Mouse (Mus musculus): ENCODE results near the gene Enox1. TPM values are rescaled to one million over a fixed set of nuclear protein-coding genes. Genes with fewer than 3 reads are reported as not detected.

The Enox1 gene
- polyA plus RNA-seq, 1 experiment from 2014 or later = 37.1 TPM

- 90% methylated on average over 3 of the region's 3 CpGs for WGBS
- Histone ChIP-seq H3K4me1 (no peaks in the 10 kb centered on the region; the same call in 1 of the 2 replicates), H3K27me3 (replicated peaks) (no peaks in the 10 kb centered on the region), H3K4me2 (replicated peaks) (no peak overlapping the region), H3K27ac (no peak overlapping the region), H3K36me3 (no peaks in the 10 kb centered on the region), H3K9ac (no peak overlapping the region), H3K9me3 (no peaks in the 10 kb centered on the region), H3K4me3 (no peak overlapping the region)
- ATAC-seq (ENCODE audit: low FRiP score, low read depth) = no peak
Measured at GRCm38 (mm10) chr14:77285453-77285852, 128.9 kb downstream of the Enox1 start.

- Histone ChIP-seq H3K9me3 (no peaks in the 10 kb centered on the region), H3K4me1 (no peaks in the 10 kb centered on the region; the same call in 1 of the 2 replicates), H3K36me3 (no peaks in the 10 kb centered on the region), H3K4me3 (no peak overlapping the region), H3K27me3 (replicated peaks) (no peaks in the 10 kb centered on the region), H3K9ac (no peak overlapping the region), H3K27ac (no peak overlapping the region), H3K4me2 (replicated peaks) (no peak overlapping the region)
- no peak for ATAC-seq (ENCODE audit: low FRiP score, low read depth)
- 88% methylated on average over 5 of the region's 5 CpGs for WGBS
Measured at GRCm38 (mm10) chr14:77291756-77292155, 135.2 kb downstream of the Enox1 start.

- ATAC-seq (ENCODE audit: low FRiP score, low read depth) = no peak
- Histone ChIP-seq H3K27me3 (replicated peaks) (no peaks in the 10 kb centered on the region), H3K4me3 (no peak overlapping the region), H3K9me3 (no peaks in the 10 kb centered on the region), H3K4me1 (no peaks in the 10 kb centered on the region), H3K4me2 (replicated peaks) (no peak overlapping the region), H3K27ac (no peak overlapping the region), H3K9ac (no peak overlapping the region), H3K36me3 (no peaks in the 10 kb centered on the region)
- 48% methylated on average over 4 of the region's 4 CpGs for WGBS
Measured at GRCm38 (mm10) chr14:77297039-77297438, 140.5 kb downstream of the Enox1 start.

GRCm38 (mm10) chr14:77298327-77298726 is 141.8 kb downstream of the Enox1 start:
- no peaks in the 10 kb centered on the region for H3K4me1 ChIP-seq
- no peaks in the 10 kb centered on the region for H3K27me3 ChIP-seq (replicated peaks)
- ATAC-seq (ENCODE audit: low FRiP score, low read depth) = no peak
- H3K4me2 ChIP-seq (replicated peaks) = no peak overlapping the region
- no peak overlapping the region for H3K9ac ChIP-seq
- no peaks in the 10 kb centered on the region for H3K9me3 ChIP-seq
- H3K27ac ChIP-seq = no peak overlapping the region
- H3K4me3 ChIP-seq = no peak overlapping the region
- no peaks in the 10 kb centered on the region for H3K36me3 ChIP-seq
- WGBS = 96% methylated on average over 3 of the region's 3 CpGs

GRCm38 (mm10) chr14:77309571-77309970 is 153.0 kb downstream of the Enox1 start:
- no peak for ATAC-seq (ENCODE audit: low FRiP score, low read depth)
- H3K4me3 ChIP-seq = no peak overlapping the region
- H3K4me2 ChIP-seq (replicated peaks) = no peak overlapping the region
- H3K36me3 ChIP-seq = no peaks in the 10 kb centered on the region
- 74% methylated on average over 3 of the region's 3 CpGs for WGBS
- H3K9me3 ChIP-seq = no peaks in the 10 kb centered on the region
- no peaks in the 10 kb centered on the region for H3K27me3 ChIP-seq (replicated peaks)
- no peaks in the 10 kb centered on the region for H3K4me1 ChIP-seq
- no peak overlapping the region for H3K9ac ChIP-seq
- H3K27ac ChIP-seq = no peak overlapping the region

GRCm38 (mm10) chr14:77311456-77311855 is 154.9 kb downstream of the Enox1 start:
- Histone ChIP-seq H3K27ac (no peak overlapping the region), H3K9me3 (no peaks in the 10 kb centered on the region), H3K4me2 (replicated peaks) (no peak overlapping the region), H3K4me1 (no peaks in the 10 kb centered on the region), H3K36me3 (no peaks in the 10 kb centered on the region), H3K9ac (no peak overlapping the region), H3K27me3 (replicated peaks) (no peaks in the 10 kb centered on the region), H3K4me3 (no peak overlapping the region)
- WGBS = 87% methylated on average over 6 of the region's 6 CpGs
- no peak for ATAC-seq (ENCODE audit: low FRiP score, low read depth)

- no peaks in the 10 kb centered on the region for H3K36me3 ChIP-seq
- H3K27me3 ChIP-seq (replicated peaks) = no peaks in the 10 kb centered on the region
- no peak for ATAC-seq (ENCODE audit: low FRiP score, low read depth)
- no peak overlapping the region for H3K4me3 ChIP-seq
- H3K4me2 ChIP-seq (replicated peaks) = no peak overlapping the region
- WGBS = 90% methylated on average over 7 of the region's 7 CpGs
- no peaks in the 10 kb centered on the region for H3K9me3 ChIP-seq
- H3K27ac ChIP-seq = no peak overlapping the region
- no peak overlapping the region for H3K9ac ChIP-seq
- H3K4me1 ChIP-seq = no peaks in the 10 kb centered on the region
Measured at GRCm38 (mm10) chr14:77319396-77319795, 162.8 kb downstream of the Enox1 start.

GRCm38 (mm10) chr14:77324348-77324747 is 167.8 kb downstream of the Enox1 start:
- Histone ChIP-seq H3K27ac (no peak overlapping the region), H3K4me2 (replicated peaks) (no peak overlapping the region), H3K4me1 (no peaks in the 10 kb centered on the region), H3K9ac (no peak overlapping the region), H3K27me3 (replicated peaks) (no peaks in the 10 kb centered on the region), H3K9me3 (no peaks in the 10 kb centered on the region), H3K4me3 (no peak overlapping the region), H3K36me3 (no peaks in the 10 kb centered on the region)
- ATAC-seq (ENCODE audit: low FRiP score, low read depth) = no peak
- 92% methylated on average over 2 of the region's 2 CpGs for WGBS

GRCm38 (mm10) chr14:77327693-77328092 is 171.1 kb downstream of the Enox1 start:
- Histone ChIP-seq H3K4me2 (replicated peaks) (no peak overlapping the region), H3K4me3 (no peak overlapping the region), H3K9me3 (peaks cover 3% of the 10 kb centered on the region; the same call in 1 of the 2 replicates), H3K27ac (no peak overlapping the region), H3K27me3 (replicated peaks) (no peaks in the 10 kb centered on the region), H3K9ac (no peak overlapping the region), H3K4me1 (no peaks in the 10 kb centered on the region), H3K36me3 (no peaks in the 10 kb centered on the region)
- WGBS = 80% methylated on average over 3 of the region's 3 CpGs
- no peak for ATAC-seq (ENCODE audit: low FRiP score, low read depth)

- Histone ChIP-seq H3K4me3 (no peak overlapping the region), H3K27me3 (replicated peaks) (no peaks in the 10 kb centered on the region), H3K4me1 (no peaks in the 10 kb centered on the region), H3K9ac (no peak overlapping the region), H3K27ac (no peak overlapping the region), H3K4me2 (replicated peaks) (no peak overlapping the region), H3K9me3 (peaks cover 3% of the 10 kb centered on the region; the same call in 1 of the 2 replicates), H3K36me3 (no peaks in the 10 kb centered on the region)
- no peak for ATAC-seq (ENCODE audit: low FRiP score, low read depth)
Measured at GRCm38 (mm10) chr14:77329791-77330190, 173.2 kb downstream of the Enox1 start.

GRCm38 (mm10) chr14:77343662-77344340 is 187.2 kb downstream of the Enox1 start:
- no peaks in the 10 kb centered on the region for H3K36me3 ChIP-seq
- H3K4me1 ChIP-seq = no peaks in the 10 kb centered on the region
- no peak overlapping the region for H3K4me2 ChIP-seq (replicated peaks)
- no peak overlapping the region for H3K4me3 ChIP-seq
- no peaks in the 10 kb centered on the region for H3K9me3 ChIP-seq
- H3K9ac ChIP-seq = no peak overlapping the region
- no peak for ATAC-seq (ENCODE audit: low FRiP score, low read depth)
- H3K27ac ChIP-seq = no peak overlapping the region
- H3K27me3 ChIP-seq (replicated peaks) = no peaks in the 10 kb centered on the region
- WGBS = 73% methylated on average over 11 of the region's 11 CpGs

GRCm38 (mm10) chr14:77346296-77346695 is 189.7 kb downstream of the Enox1 start:
- no peak overlapping the region for H3K27ac ChIP-seq
- no peak for ATAC-seq (ENCODE audit: low FRiP score, low read depth)
- H3K36me3 ChIP-seq = no peaks in the 10 kb centered on the region
- H3K9ac ChIP-seq = no peak overlapping the region
- H3K4me2 ChIP-seq (replicated peaks) = no peak overlapping the region
- WGBS = 92% methylated on average over 3 of the region's 3 CpGs
- H3K27me3 ChIP-seq (replicated peaks) = no peaks in the 10 kb centered on the region
- H3K9me3 ChIP-seq = no peaks in the 10 kb centered on the region
- no peak overlapping the region for H3K4me3 ChIP-seq
- H3K4me1 ChIP-seq = 0 out of 2 replicates have a peak, but pooled peaks cover 5% of the 10 kb centered on the region

- ATAC-seq (ENCODE audit: low FRiP score, low read depth) = no peak
- Histone ChIP-seq H3K27me3 (replicated peaks) (no peaks in the 10 kb centered on the region), H3K4me1 (0 out of 2 replicates have a peak, but pooled peaks cover 8% of the 10 kb centered on the region), H3K36me3 (no peaks in the 10 kb centered on the region), H3K4me3 (no peak overlapping the region), H3K9me3 (no peaks in the 10 kb centered on the region), H3K9ac (no peak overlapping the region), H3K27ac (no peak overlapping the region), H3K4me2 (replicated peaks) (no peak overlapping the region)
- 76% methylated on average over 2 of the region's 2 CpGs for WGBS
Measured at GRCm38 (mm10) chr14:77351803-77352352, 195.3 kb downstream of the Enox1 start.

Data from neural tube, embryonic 12.5 days (tissue).